Mouse (Mus musculus): Measurements from ENCODE around the gene Mpnd. TPM values are rescaled to one million over a fixed set of nuclear protein-coding genes. Genes with fewer than 3 reads are reported as not detected.

Mpnd gene
- total and polyA plus RNA-seq, 2 experiments from 2014 or later = 91.6 to 293 TPM

DNA sequence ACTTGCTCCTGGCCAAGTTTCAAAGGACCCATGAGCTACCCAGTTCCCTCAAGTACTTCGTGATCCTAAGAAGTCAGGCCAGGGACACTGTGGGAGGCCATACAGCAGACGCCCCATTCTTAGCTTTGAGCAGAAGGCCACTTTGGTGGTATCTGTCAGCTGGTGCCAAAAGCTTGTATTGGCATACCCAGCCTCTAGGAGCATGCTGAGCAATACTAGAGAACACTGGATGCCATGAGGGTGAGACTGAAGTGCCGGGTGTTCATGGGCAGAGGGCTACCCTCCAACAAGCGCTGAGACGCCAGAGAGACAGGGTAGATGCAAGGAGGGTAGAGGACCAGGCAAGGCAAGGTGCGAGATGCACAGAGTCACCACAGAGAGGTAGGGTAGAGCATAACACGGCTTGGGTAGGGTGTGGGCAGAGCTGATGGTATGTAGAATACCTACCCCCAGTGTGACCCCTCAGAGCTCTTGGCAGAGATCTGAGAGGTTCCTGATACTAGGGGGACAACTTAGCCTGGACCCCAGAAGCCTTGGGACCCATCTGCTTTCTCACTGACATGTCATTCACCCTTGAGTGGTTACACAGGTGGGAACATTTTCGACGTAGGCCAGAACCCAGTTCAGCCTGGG lies 24.8 kb downstream of the Mpnd start:
- Histone ChIP-seq H3K9ac (replicated peaks; ENCODE audit: low read length, poor library complexity, severe bottlenecking) (no peak overlapping the region), H3K4me3 (ENCODE audit: low read depth, low read length) (no peak overlapping the region), H3K27me3 (ENCODE audit: insufficient read depth, low read length) (no peaks in the 10 kb centered on the region), H3K27ac (ENCODE audit: low read depth, low read length) (no peak overlapping the region), H3K36me3 (ENCODE audit: insufficient read depth, low read length) (peaks cover 24% of the 10 kb centered on the region), H3K4me1 (ENCODE audit: insufficient read depth, low read length) (peaks cover 2% of the 10 kb centered on the region; the same call in 1 of the 2 replicates), H3K4me2 (ENCODE audit: low read depth, low read length, poor library complexity, severe bottlenecking) (no peak overlapping the region), H3K9me3 (ENCODE audit: low read length) (no peaks in the 10 kb centered on the region)
- WGBS = 83% methylated on average over 9 of the region's 9 CpGs
- ATAC-seq (ENCODE audit: low FRiP score) (no peak), DNase-seq (ENCODE audit: low spot score) (no peak)
- TF ChIP-seq CTCF (IDR thresholded peaks at IDR 0.05) = no peak

- DNase-seq (ENCODE audit: low spot score) (no peak), ATAC-seq (ENCODE audit: low FRiP score) (no peak)
- Histone ChIP-seq H3K27ac (ENCODE audit: low read depth, low read length) (no peak overlapping the region), H3K9me3 (ENCODE audit: low read length) (no peaks in the 10 kb centered on the region), H3K4me1 (ENCODE audit: insufficient read depth, low read length) (peaks cover 2% of the 10 kb centered on the region; the same call in 1 of the 2 replicates), H3K4me2 (ENCODE audit: low read depth, low read length, poor library complexity, severe bottlenecking) (no peak overlapping the region), H3K27me3 (ENCODE audit: insufficient read depth, low read length) (no peaks in the 10 kb centered on the region), H3K9ac (replicated peaks; ENCODE audit: low read length, poor library complexity, severe bottlenecking) (no peak overlapping the region), H3K4me3 (ENCODE audit: low read depth, low read length) (no peak overlapping the region), H3K36me3 (ENCODE audit: insufficient read depth, low read length) (peaks cover 22% of the 10 kb centered on the region)
- TF ChIP-seq CTCF (IDR thresholded peaks at IDR 0.05) = peak; percentile 23; the same call in 1 of the 2 replicates
- WGBS = 62% methylated on average over 5 of the region's 5 CpGs
Observed at GRCm38 (mm10) chr17:56030919-56031318, 25.4 kb downstream of the Mpnd start.

GRCm38 (mm10) chr17:56031431-56031830 lies 25.9 kb downstream of the Mpnd start:
- H3K9ac ChIP-seq (replicated peaks; ENCODE audit: low read length, poor library complexity, severe bottlenecking) = no peak overlapping the region
- TF ChIP-seq CTCF (IDR thresholded peaks at IDR 0.05) = no peak
- no peak overlapping the region for H3K4me3 ChIP-seq (ENCODE audit: low read depth, low read length)
- WGBS = 94% methylated on average over 7 of the region's 7 CpGs
- peaks cover 2% of the 10 kb centered on the region; the same call in 1 of the 2 replicates for H3K4me1 ChIP-seq (ENCODE audit: insufficient read depth, low read length)
- H3K27ac ChIP-seq (ENCODE audit: low read depth, low read length) = no peak overlapping the region
- DNase-seq (ENCODE audit: low spot score) = no peak
- ATAC-seq (ENCODE audit: low FRiP score) = no peak
- H3K27me3 ChIP-seq (ENCODE audit: insufficient read depth, low read length) = no peaks in the 10 kb centered on the region
- no peaks in the 10 kb centered on the region for H3K9me3 ChIP-seq (ENCODE audit: low read length)
- no peak overlapping the region for H3K4me2 ChIP-seq (ENCODE audit: low read depth, low read length, poor library complexity, severe bottlenecking)
- H3K36me3 ChIP-seq (ENCODE audit: insufficient read depth, low read length) = peaks cover 21% of the 10 kb centered on the region

DNA sequence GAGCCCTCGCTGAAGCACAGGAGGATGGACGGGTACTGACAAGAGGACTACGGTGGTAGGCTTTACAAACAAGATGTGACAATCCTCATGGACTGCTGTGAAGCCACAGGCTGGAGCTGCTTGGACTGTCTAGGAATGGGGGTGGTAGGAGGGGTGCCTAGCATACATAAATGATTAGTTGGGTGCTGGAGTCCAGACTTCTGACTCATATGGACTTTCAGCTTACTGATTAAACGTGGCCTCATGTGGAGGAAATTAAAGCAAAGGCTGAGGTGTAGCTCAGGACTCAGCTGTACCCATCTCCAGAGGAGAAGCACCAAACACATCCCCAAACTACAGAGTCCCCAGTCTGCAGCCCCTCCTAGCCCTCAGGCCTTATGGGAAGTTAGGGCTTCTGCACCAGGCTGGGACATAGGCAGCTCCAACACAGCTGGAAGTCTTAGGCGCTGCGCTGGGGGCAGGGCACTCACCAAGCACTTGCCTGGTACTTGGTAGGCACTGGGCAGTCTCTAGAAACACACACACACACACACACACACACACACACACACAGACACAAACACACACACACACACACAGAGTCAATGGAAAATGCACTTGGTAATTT lies 26.7 kb downstream of the Mpnd start:
- H3K27ac ChIP-seq (ENCODE audit: low read depth, low read length) = no peak overlapping the region
- ATAC-seq (ENCODE audit: low FRiP score) = no peak
- no peaks in the 10 kb centered on the region for H3K9me3 ChIP-seq (ENCODE audit: low read length)
- H3K4me3 ChIP-seq (ENCODE audit: low read depth, low read length) = no peak overlapping the region
- WGBS = 73% methylated on average over 6 of the region's 6 CpGs
- no peaks in the 10 kb centered on the region for H3K27me3 ChIP-seq (ENCODE audit: insufficient read depth, low read length)
- no peak for DNase-seq (ENCODE audit: low spot score)
- peaks cover 21% of the 10 kb centered on the region for H3K36me3 ChIP-seq (ENCODE audit: insufficient read depth, low read length)
- no peak overlapping the region for H3K9ac ChIP-seq (replicated peaks; ENCODE audit: low read length, poor library complexity, severe bottlenecking)
- no peak overlapping the region for H3K4me2 ChIP-seq (ENCODE audit: low read depth, low read length, poor library complexity, severe bottlenecking)
- TF ChIP-seq CTCF (IDR thresholded peaks at IDR 0.05) = no peak
- H3K4me1 ChIP-seq (ENCODE audit: insufficient read depth, low read length) = peaks cover 2% of the 10 kb centered on the region; the same call in 1 of the 2 replicates

- H3K4me1 ChIP-seq (ENCODE audit: insufficient read depth, low read length) = peaks cover 2% of the 10 kb centered on the region; the same call in 1 of the 2 replicates
- no peaks in the 10 kb centered on the region for H3K27me3 ChIP-seq (ENCODE audit: insufficient read depth, low read length)
- H3K36me3 ChIP-seq (ENCODE audit: insufficient read depth, low read length) = peaks cover 21% of the 10 kb centered on the region
- ATAC-seq (ENCODE audit: low FRiP score) (no peak), DNase-seq (ENCODE audit: low spot score) (no peak)
- no peaks in the 10 kb centered on the region for H3K9me3 ChIP-seq (ENCODE audit: low read length)
- H3K9ac ChIP-seq (replicated peaks; ENCODE audit: low read length, poor library complexity, severe bottlenecking) = peak overlapping the region; percentile 33; the same call in 1 of the 2 replicates
- no peak for TF ChIP-seq CTCF (IDR thresholded peaks at IDR 0.05)
- WGBS = 76% methylated on average over 7 of the region's 7 CpGs
- no peak overlapping the region for H3K4me3 ChIP-seq (ENCODE audit: low read depth, low read length)
- no peak overlapping the region for H3K27ac ChIP-seq (ENCODE audit: low read depth, low read length)
- no peak overlapping the region for H3K4me2 ChIP-seq (ENCODE audit: low read depth, low read length, poor library complexity, severe bottlenecking)
Observed at GRCm38 (mm10) chr17:56032831-56033230, 27.3 kb downstream of the Mpnd start.

DNA sequence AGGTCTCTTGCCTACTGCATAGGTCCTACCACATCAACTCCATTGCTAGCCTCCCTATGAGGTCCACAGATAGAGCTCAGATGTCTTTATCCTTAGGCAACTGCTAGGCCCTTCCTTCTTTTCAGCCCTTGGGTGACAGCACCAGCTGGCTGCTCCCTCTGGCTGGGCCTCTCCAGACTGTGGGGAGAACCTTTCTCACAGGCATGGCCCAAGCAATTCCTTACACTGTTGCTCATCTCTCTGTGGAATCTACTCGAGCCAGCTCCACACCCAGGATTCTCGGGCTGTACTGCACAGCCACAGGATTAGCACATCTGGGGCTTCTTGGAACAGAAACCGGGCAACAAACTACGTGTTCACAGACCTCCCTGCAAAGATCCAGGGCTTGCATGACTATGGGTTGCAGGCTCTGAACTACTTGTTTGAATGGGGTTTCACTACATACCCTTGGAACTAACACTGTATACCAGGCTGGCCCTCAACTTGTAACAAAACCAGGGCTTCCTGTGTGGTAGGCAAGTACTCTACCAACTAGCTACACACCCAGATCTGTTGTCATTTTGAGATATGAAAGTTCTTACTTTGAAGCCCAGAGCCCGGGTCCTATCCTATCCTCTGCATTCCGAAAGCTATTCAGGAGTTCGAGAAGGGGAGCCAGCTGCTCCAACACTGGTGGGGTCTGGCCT lies 28.7 kb downstream of the Mpnd start:
- H3K9me3 ChIP-seq (ENCODE audit: low read length) = no peaks in the 10 kb centered on the region
- no peak overlapping the region for H3K27ac ChIP-seq (ENCODE audit: low read depth, low read length)
- H3K9ac ChIP-seq (replicated peaks; ENCODE audit: low read length, poor library complexity, severe bottlenecking) = no peak overlapping the region
- H3K27me3 ChIP-seq (ENCODE audit: insufficient read depth, low read length) = no peaks in the 10 kb centered on the region
- peaks cover 17% of the 10 kb centered on the region for H3K36me3 ChIP-seq (ENCODE audit: insufficient read depth, low read length)
- no peak overlapping the region for H3K4me2 ChIP-seq (ENCODE audit: low read depth, low read length, poor library complexity, severe bottlenecking)
- DNase-seq (ENCODE audit: low spot score) = no peak
- 90% methylated on average over 7 of the region's 7 CpGs for WGBS
- no peak overlapping the region for H3K4me3 ChIP-seq (ENCODE audit: low read depth, low read length)
- H3K4me1 ChIP-seq (ENCODE audit: insufficient read depth, low read length) = peaks cover 2% of the 10 kb centered on the region; the same call in 1 of the 2 replicates
- no peak for ATAC-seq (ENCODE audit: low FRiP score)
- TF ChIP-seq CTCF (IDR thresholded peaks at IDR 0.05) = no peak
